Mouse (Mus musculus): ENCODE measurements at regions not wholly inside any gene's neighbourhood (a gene's known extent, or its start where the extent isn't known, plus 50 kb on each side); places are given as distances from the start of the nearest gene placed in this dataset.
A peak's percentile ranks its signal among the peaks of the same experiment; 100 is the strongest.

- DNase-seq (ENCODE audit: low spot score in 2 of 2): no peak
Measured at GRCm38 (mm10) chr13:110978022-110978421, 276.8 kb upstream of the Actbl2 start.

GRCm38 (mm10) chr13:110990677-110991076 lies 264.1 kb upstream of the Actbl2 start:
- no peak for DNase-seq (ENCODE audit: low spot score in 2 of 2)

GRCm38 (mm10) chr13:110991121-110991520 lies 263.7 kb upstream of the Actbl2 start:
- no peak for DNase-seq (ENCODE audit: low spot score in 2 of 2)

GRCm38 (mm10) chr13:110994596-110994995 lies 260.2 kb upstream of the Actbl2 start:
- no peak for DNase-seq (ENCODE audit: low spot score in 2 of 2)

GRCm38 (mm10) chr13:111002670-111003069 lies 252.1 kb upstream of the Actbl2 start:
- no peak for DNase-seq (ENCODE audit: low spot score in 2 of 2)

GRCm38 (mm10) chr13:111014142-111014541 lies 240.7 kb upstream of the Actbl2 start:
- no peak for DNase-seq (ENCODE audit: low spot score in 2 of 2)

GRCm38 (mm10) chr13:111030111-111030510 lies 224.7 kb upstream of the Actbl2 start:
- no peak for DNase-seq (ENCODE audit: low spot score in 2 of 2)

GRCm38 (mm10) chr13:111031633-111032032 lies 223.2 kb upstream of the Actbl2 start:
- no peak for DNase-seq (ENCODE audit: low spot score in 2 of 2)

- DNase-seq (ENCODE audit: low spot score in 2 of 2): no peak
Measured at GRCm38 (mm10) chr13:111043637-111044036, 211.2 kb upstream of the Actbl2 start.

GRCm38 (mm10) chr13:111044328-111045002 lies 210.3 kb upstream of the Actbl2 start:
- DNase-seq (ENCODE audit: low spot score in 2 of 2): no peak

GRCm38 (mm10) chr13:111050097-111050496 lies 204.7 kb upstream of the Actbl2 start:
- DNase-seq (ENCODE audit: low spot score in 2 of 2): peak in 1 of 2 experiments; percentile 10

GRCm38 (mm10) chr13:111055817-111056216 lies 199.0 kb upstream of the Actbl2 start:
- no peak for DNase-seq (ENCODE audit: low spot score in 2 of 2)

GRCm38 (mm10) chr13:111087753-111088152 lies 167.1 kb upstream of the Actbl2 start:
- no peak for DNase-seq (ENCODE audit: low spot score in 2 of 2)

- DNase-seq (ENCODE audit: low spot score in 2 of 2): no peak
Measured at GRCm38 (mm10) chr13:111096071-111096470, 158.7 kb upstream of the Actbl2 start.

GRCm38 (mm10) chr13:111097336-111097735 lies 157.5 kb upstream of the Actbl2 start:
- no peak for DNase-seq (ENCODE audit: low spot score in 2 of 2)

GRCm38 (mm10) chr13:111098738-111099137 lies 156.1 kb upstream of the Actbl2 start:
- DNase-seq (ENCODE audit: low spot score in 2 of 2): no peak

- no peak for DNase-seq (ENCODE audit: low spot score in 2 of 2)
Measured at GRCm38 (mm10) chr13:111099252-111099651, 155.6 kb upstream of the Actbl2 start.

GRCm38 (mm10) chr13:111100448-111100847 lies 154.4 kb upstream of the Actbl2 start:
- no peak for DNase-seq (ENCODE audit: low spot score in 2 of 2)

GRCm38 (mm10) chr13:111104567-111105219 lies 150.1 kb upstream of the Actbl2 start:
- DNase-seq (ENCODE audit: low spot score in 2 of 2): no peak

GRCm38 (mm10) chr13:111131108-111131507 lies 123.7 kb upstream of the Actbl2 start:
- DNase-seq (ENCODE audit: low spot score in 2 of 2): no peak

- DNase-seq (ENCODE audit: low spot score in 2 of 2): no peak
Measured at GRCm38 (mm10) chr13:111136392-111136791, 118.4 kb upstream of the Actbl2 start.

- DNase-seq (ENCODE audit: low spot score in 2 of 2): no peak
Measured at GRCm38 (mm10) chr13:111142757-111143420, 111.9 kb upstream of the Actbl2 start.

- DNase-seq (ENCODE audit: low spot score in 2 of 2): no peak
Measured at GRCm38 (mm10) chr13:111144721-111145120, 110.1 kb upstream of the Actbl2 start.
